Mouse (Mus musculus): ENCODE data around the gene Tnnc2.
"Not testable (repeated sequence)": the region's sequence is repeated elsewhere in the genome, so short reads cannot be mapped to it uniquely, and the experiment has no call there.

Gene Tnnc2

DNA sequence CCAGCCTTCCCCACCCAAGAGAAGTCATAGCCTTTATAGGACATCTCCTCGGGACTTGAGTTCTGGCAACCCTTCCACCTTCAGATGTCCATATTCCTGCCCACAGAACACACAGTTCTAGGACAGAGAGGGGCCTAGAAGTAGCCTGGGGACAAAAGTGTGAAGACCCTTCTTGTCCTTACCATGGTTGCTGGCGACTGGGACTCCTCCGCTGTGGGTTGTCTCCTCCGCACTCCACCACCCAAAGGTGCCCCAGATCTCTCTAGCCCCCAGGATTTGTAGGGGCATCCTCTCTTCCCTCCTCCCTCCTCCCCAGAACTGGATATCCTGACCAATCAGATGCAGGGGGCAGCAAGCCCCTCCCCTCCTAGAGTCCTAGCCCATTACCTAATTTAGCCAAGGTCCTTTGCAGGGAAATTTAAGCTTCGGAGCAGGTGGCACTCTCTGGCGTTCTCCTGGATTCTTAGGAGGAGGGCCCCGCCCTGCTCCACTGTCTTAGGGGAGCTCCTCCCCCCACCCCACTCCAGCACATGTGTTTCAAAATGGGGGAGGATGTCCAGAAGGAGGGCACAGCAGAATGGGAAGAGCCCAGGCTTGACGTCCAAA lies at the start of gene Tnnc2:
Gene Tnnc2 (minus strand): TSS at position 487 of the 606 bp plus-strand sequence.
- DNase-seq (ENCODE audit: low spot score) = no peak

DNA sequence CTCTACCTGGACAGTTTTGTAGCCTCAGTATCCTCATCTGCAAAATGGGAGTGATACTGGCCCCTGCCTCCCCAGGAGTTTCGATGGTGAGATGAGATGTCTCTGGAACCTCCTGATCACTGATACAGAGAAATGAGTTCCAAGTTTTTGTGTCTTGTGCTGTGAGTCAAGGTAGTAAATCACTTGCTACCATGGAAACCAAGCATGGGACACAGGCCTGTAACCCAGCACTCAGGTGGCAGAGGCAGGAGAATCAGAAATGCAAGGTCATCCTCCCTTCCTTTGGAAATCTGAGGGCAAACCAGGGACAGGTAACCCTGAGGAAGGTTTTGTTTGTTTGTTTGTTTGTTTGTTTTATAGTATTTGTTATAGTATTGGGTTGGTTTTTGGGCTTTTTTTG lies 49.3 kb upstream of the Tnnc2 start:
- DNase-seq (ENCODE audit: low spot score) = no peak

DNA sequence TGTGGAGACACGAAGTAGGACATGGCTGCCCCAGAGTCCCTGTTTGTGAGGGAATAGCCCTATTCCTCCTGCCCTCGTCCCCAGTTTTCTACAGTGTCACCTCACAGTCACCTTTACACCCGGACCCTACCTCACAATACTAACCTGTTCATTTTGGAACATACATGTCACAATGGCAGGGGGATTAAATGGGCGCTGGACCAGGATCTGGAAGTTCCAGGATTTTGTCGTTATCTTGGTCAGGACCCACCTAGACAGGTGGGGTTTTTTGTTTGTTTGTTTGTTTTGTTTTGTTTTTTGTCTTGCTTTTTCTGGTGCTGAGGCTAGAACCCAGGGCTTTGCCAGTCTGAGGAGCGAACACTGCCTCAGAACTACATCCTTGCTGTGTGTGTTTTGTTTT lies 48.7 kb upstream of the Tnnc2 start, which contains the start of gene Spata25:
Gene Spata25 (minus strand): TSS at position 101 of the 400 bp plus-strand sequence.
- DNase-seq (ENCODE audit: low spot score) = no peak

DNA sequence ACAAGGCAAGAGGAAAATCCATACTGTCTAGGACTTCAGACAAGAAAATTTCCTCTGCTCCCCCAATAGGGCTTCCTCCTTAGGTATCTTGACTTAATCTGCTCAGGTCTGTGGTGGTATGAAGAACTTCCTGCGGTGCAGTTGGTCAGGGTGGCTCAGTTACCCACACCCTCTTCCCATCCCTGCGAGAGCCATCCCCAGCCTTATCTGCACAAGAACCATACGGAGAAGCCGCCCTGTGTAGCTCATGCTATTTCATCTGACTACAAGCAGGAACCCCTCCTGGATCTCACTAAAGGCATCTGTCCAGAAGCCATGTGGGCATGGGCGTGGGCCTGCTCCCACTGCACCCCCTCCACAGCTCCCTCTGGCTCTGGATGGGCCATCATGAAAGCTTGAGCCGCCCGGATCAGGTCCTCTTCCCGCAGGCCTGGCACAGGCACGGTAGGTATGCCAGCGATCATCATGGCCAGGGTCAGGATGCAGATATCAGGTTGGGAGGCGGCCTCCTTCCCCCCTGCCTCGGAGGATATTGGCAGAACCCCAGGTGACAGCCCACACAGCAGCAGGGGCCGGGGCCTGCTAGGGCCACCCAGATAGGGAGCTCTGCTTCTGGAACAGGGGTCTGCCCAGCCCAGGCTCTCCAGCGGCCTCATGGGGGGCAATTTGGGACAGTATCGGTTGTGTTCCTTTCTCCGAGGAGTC lies 47.5 kb upstream of the Tnnc2 start:
- no peak for DNase-seq (ENCODE audit: low spot score)

DNA sequence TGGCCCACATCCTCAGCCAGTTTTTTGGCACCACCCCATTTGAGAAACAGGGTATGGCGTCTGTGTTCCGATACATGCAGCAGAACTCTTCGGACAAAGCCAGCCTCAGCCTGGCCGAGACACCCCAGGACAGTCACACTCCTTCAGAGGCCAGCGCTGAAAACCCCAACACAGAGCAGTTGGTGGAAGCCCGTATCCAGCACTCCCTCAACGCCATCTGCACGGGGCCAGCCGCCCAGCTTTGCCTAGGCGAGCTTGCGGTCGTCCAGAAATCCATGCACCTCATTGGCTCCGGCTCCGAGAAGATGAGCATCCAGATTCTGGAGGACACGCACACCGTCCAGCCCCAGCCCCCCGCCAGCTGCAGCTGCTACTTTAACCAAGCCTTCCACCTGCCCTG lies 45.8 kb upstream of the Tnnc2 start:
- DNase-seq (ENCODE audit: low spot score) = no peak

DNA sequence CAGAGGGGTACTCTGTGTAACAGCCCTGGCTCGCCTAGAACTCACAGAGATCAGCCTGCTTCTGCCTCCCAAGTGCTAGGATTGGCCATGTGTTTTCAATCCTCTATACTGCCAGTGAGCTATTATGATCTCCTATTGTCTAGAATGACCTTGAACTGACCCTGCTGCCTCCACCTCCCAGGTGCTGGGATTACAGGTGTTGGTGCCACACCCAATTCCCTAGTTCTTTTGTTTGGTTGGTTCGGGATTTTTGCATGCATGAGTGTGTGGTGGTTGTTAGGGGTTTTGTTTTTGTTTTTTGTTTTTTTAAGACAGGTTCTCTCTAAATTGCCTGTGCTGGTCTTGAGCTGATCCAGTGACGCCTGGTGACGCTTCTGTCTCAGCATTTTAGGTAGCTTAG lies 44.2 kb upstream of the Tnnc2 start:
- no peak for DNase-seq (ENCODE audit: low spot score)

DNA sequence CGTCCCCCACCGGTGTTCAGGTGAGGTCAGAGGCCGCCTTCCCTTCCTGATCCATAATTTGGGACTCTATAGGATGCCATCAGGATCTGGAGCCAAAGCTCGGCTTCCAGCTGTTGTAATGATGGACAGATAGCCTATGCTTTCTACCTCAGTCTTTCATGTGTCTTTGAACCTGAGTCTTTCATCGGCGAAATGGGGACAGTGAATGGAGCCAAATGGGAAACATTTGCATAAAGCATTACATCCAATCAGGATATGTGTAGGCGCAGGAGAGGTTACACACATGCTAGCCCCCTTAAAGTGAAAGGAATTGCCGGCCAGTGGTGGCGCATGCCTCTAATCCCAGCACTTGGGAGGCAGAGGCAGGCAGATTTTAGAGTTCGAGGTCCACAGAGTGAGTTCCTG lies 43.4 kb upstream of the Tnnc2 start:
- no peak for DNase-seq (ENCODE audit: low spot score)

DNA sequence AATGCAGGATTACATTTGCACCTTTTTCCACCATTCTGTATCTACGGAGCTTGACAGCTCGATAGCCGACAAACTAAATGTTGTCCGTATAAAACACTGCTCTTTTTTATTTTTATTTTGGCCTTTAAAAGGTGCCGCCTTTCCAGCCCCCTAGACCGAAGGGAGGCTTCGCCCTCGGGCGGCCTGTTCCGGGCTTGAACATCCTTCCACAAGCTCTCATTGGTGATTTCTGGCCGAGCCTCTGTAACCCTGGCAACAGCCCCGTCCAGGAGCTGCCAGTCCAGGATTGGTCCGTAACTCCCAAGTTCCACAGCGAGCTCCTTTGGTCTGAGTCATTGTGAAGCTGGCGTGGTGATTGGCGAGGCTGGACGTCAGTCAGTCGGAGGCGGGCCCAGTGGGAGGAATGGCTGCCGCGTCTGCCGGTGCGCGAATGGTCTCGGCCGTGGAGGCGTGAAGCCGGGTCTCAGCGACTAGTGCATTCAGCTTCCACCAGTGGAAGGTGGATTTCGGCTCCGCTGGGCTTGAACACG lies 42.9 kb upstream of the Tnnc2 start, which contains the start of gene Zswim1:
Gene Zswim1 (plus strand): TSS at position 51 of the 530 bp plus-strand sequence.
- DNase-seq (ENCODE audit: low spot score) = peak; percentile 99

DNA sequence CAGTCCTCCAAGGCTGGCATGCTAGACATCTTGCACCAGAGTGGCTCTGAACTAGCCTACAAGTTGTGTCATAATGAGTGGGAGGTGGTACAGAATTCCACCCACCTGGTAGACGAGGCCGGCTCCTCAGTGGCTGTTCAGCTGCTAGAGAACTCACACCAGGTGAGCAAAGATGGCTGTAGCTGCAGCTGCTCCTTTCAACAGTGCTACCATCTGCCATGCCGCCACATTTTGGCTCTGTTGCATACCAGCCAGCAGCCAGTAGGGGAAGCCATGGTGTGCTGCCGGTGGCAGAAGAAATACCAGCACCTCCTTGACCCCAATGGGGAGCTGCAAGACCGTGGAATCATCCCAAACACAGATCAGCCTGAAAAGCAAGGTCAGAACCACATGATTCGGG lies 41.3 kb upstream of the Tnnc2 start:
- DNase-seq (ENCODE audit: low spot score) = no peak

DNA sequence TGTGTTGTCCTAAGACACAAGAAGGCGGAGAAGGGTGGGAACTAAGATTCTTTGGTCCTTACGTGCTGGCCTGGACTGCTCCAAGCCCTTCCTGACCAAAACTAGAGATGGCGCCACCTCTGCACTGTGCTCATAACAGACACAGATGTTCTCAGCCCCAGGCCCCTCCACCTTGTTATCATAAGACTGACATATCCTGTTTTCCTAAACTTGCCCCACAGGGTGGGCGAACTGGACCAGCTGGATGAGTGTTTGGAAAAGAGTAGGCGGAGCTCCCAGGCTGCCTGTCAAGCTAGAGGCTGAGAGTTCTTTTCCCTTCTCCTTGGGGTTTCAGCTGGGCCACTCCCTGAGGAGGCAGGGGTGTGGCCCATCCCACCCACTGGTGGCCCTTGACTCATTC lies 37.9 kb upstream of the Tnnc2 start:
- no peak for DNase-seq (ENCODE audit: low spot score)

DNA sequence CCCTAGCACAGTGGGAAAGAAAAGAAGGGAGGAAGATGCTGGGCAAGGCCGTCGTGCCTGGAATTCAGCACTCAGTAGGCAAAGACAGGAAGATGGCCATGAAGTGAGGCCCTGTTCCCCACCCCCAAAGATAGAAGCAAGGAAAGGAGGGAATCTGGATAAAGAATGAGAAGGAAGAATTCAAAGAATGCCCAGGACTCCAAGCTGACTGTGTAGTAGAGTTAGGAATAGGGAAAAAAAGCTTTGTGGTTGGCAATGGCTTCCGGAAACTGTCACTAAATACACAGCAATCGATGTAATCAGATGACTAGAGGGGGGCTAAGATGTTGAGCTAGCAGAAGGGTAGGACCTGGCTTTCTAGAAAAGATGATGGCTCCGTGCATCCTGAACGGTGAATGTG lies 37.4 kb upstream of the Tnnc2 start:
- DNase-seq (ENCODE audit: low spot score) = no peak

DNA sequence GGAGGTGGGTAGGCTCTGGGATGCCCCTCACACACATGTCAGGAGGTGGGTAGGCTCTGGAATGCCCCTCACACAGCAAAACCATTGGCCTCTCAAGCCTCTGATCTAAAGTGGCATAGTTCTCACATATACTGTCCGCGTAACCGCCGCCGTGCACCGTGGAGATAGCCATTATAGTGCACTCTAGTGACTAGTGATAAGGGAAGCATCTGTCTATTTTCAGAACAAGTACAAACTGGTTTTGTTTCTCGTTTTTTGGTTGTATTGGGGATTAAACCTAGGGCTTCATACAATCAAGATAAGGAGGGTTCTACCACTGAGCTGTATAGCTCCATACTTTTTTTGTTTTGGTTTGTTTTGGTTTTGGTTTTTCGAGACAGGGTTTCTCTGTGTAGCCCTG lies 36.1 kb upstream of the Tnnc2 start:
- DNase-seq (ENCODE audit: low spot score) = no peak

DNA sequence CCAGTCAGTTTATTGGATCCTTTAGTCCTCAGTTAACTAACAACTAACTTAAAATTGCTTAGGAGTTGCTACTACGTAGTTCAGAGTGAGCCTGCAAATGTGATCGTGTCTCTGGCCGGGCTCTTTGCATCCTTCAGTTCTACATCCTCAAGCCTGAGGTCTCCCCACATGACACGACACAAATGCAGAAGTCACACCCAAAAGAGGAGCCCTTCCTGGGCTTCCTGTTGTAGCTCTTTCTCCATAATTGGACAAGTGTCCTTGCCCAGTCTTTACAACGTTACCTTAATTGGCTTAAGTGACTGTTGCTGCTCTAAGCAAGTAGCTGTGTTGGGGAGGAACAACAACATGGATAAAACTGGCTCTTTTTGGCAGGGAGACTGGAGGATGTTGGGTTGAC lies 35.6 kb upstream of the Tnnc2 start:
- no peak for DNase-seq (ENCODE audit: low spot score)

DNA sequence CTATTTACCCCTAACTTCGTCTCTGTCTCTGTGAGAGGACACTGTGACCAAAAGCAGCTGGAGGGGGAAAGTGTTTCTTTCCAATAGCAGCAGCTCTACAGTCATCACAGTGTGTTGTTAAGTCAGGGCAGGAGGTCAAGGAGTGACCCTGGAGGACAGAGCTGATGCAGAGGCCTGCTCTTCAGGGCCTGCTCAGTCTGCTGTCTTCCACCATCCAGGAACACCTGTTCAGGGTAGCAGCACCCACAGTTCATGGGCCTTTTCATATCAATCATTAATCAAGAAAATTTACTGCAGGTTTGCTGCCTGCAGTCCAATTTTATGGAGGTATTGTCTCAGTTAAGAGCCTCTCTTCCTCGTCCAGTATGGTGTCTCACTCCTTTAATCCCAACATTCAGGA lies 33.8 kb upstream of the Tnnc2 start:
- DNase-seq (ENCODE audit: low spot score) = no peak

DNA sequence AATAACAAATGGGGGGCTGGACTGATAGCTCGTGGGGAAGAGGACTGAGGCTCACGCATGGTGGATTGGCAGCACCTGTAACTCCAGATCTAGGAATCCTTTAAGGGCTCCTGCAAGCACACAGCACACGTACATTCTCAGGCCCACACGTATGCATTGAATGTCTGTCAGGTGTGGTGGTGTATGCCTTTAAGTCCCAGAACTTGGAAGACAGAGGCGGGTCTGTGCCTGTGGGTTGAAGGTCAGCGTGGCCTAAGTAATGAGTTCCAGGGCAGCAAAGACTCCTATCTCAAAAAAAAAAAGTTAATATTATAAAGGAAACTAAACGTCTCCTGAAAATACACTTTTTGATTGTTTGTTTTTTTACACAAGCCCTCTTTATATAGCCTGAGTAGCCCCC lies 26.8 kb upstream of the Tnnc2 start:
- no peak for DNase-seq (ENCODE audit: low spot score)

DNA sequence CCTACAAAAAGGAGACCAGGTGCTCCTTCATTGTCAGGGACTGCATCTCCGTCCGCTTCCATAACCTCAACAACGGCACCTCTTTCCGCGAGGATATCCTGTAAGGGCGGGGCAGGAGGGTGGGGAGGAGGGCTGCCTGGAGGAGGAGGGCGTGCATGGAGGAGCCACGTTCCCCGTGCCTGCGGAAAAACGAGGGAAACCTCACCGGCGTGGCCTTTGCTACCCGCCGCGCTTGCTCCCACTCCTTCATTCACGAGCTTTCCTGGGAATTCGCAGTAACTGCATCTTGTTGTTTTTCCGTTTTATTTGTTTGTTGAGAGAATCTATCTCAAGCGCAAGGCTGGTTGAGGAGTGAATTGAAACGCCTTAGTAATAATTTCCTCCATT lies 25.6 kb upstream of the Tnnc2 start:
- DNase-seq (ENCODE audit: low spot score) = no peak

DNA sequence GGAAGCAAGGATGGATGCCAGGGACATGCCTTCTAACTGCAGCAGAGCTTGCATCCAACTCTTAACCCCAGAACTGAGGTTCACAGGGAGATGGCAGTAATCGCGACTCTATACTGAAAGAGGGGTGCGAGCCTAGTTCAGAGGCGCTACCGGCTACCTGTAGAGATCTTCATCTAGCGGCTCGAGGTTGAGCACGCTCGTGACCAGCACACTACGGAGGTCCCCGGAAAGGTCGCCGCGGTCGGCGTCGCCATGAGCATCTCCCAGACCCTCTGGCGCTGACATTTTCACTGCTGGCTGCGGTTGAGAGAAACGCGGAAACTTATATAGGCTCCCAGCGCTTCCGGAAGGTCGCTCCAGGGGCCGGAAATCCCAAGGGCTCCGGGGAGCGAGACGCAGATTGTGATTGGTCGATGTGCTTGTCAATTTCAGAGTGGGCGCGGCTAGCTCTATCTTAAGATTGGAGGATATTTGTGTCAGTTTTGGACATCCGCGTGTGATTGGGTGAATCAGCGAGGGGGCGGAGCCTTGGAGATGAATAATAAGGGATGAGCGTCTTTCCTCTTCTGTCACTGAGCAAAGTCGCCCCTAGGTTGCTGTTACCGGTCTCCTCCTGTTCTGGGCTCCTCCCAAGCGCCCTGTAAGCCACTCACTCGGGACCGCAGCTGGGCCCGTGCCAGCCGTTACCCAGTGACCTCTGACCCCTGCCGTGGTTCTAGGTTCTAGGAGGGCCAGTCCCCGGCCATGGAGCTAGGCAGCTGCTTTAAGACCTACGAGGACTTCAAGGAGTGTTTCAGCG lies 25.0 kb upstream of the Tnnc2 start, which contains the start of the genes Acot8 and Zswim3:
Gene Acot8 (minus strand): TSS at position 350 of the 799 bp plus-strand sequence.
Gene Zswim3 (plus strand): TSS at position 566 of the 799 bp plus-strand sequence.
- DNase-seq (ENCODE audit: low spot score) = peak; percentile 95

DNA sequence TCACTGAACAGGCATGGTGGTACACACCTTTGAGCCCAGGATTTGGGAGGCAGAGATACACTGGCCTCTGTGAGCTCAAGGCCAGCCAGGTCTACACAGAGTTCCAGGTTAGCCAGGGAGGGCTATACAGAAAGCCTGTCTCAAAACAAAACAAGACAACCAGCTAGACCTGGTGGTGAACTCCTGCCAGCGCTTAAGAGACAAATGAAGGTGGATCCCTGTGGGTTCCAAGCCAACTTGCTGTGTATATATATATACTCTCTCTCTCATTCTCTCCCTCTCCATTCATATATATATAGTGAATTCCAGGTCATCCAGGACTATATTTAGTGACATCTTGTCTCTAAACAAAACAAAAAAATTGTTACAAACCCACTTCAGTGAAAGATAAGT lies 24.1 kb upstream of the Tnnc2 start:
- DNase-seq (ENCODE audit: low spot score) = no peak

DNA sequence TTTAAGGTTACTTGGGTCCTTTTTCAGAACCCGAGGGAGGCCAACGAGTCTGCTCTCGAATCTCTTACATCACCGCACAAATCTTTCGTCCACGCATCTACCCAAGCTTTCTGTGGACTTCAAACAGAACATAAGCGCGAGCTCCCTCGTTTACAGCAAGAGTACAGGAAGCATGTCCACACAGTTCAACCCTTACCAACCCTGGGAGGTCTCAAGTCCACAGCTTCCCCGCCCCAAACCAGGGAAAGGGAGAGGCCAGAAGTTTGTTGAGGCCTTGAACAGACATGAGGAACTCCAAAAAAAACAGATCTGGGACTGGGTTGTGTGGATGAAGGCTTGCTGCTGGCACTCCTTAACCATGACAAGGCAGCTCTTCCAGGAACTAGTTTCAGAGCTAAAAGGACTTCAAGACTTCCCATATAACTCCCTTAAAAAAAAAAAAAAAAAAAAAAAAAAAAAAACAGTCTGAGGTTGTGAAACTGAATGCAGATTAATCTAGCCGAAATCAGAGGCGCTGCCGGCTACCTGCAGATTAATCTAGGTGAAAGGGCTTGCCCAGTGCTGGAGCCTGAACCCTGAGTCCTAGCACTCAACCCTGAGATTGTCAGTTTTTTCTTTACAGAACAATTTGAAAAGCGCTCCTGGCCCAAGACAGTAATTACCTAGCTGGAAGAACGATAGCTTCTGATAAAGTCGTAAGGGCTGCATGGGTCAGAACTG lies 23.6 kb upstream of the Tnnc2 start:
- DNase-seq (ENCODE audit: low spot score) = no peak

DNA sequence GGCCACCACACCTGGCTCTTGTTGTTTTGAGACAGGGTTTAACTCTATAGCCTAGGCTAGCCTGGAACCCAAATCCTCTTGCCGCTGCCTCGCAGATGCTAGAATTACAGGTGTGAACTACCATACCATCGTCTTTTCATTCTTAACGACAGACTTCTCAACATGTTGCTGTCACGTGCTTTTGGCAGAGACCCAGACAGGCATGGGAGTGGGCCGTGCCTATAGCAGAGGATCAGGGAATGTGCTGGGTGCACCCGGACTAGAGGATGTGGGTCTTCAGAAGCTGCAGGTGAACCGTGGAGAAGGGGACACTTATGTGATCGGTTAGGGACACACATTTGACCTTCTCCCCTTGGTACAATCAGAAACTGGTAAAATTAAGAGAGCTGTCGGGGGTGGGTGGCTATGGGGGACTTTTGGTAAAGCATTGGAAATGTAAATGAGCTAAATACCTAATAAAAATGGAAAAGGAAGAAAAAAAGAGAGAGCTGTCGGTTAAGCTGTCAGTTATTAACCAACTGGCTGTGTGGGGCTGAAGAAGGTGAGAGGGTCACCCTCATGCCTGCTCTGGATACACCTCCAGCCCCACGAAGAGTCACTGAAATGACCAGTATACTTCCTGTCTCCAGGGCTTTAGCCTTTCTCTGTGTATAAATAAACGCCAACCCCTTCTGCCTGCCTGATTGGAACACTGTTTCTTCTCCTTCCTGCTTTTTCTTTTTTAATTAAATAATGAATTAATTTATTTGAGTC lies 20.7 kb upstream of the Tnnc2 start:
- DNase-seq (ENCODE audit: low spot score) = no peak

DNA sequence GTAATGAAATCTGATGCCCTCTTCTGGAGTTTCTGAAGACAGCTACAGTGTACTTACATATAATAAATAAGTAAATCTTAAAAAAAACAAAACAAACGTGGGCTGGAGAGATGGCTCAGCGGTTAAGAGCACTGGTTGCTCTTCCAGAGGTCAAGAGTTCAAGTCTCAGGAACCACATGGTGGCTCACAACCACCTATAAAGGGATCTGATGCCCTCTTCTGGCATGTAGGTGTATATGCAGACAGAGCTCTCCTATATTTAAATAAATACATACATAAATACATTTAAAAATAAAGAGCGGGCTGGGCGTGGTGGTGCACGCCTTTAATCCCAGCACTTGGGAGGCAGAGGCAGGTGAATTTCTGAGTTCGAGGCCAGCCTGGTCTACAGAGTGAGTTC lies 18.8 kb upstream of the Tnnc2 start:
- not testable (repeated sequence) for DNase-seq (ENCODE audit: low spot score)
